Mouse (Mus musculus) stomach, postnatal 0 days (tissue): ENCODE data around the gene Pdzd2.

ENCODE experiments used
- CTCF ChIP-seq: IDR thresholded peaks from 2 replicates; pipeline ENCODE4 v1.5.1; 2016; ENCODE audit warnings: antibody characterized with exemption, low read depth, mild to moderate bottlenecking, moderate library complexity
- EP300 ChIP-seq: optimal IDR thresholded peaks from 2 replicates; pipeline ENCODE3; 2016; ENCODE audit warnings: antibody characterized with exemption

- TF ChIP-seq EP300 (no peak), CTCF (no peak)
Observed at GRCm38 (mm10) chr15:12384679-12385078, 355.0 kb downstream of the Pdzd2 start.
